Mouse (Mus musculus): Measurements from ENCODE around the gene Sap30bp.

GRCm38 (mm10) chr11:115933108-115933746 lies at the start of gene Sap30bp, which contains the start of gene Recql5:
- TF ChIP-seq GATA1 (IDR thresholded peaks at IDR 0.05; ENCODE audit: low read length) (no peak), TAL1 (IDR thresholded peaks at IDR 0.05; ENCODE audit: low read length) (no peak)
